Mouse (Mus musculus) ovary, postnatal 10 days (tissue): ENCODE measurements around the gene Mettl15.
"Not testable (repeated sequence)": the region's sequence is repeated elsewhere in the genome, so short reads cannot be mapped to it uniquely, and the experiment has no call there.

Experiments
- DNase-seq: peaks from one replicate; pipeline ENCODE4 v3.0.0; 2022; ENCODE audit warnings: low spot score

Gene Mettl15

DNA sequence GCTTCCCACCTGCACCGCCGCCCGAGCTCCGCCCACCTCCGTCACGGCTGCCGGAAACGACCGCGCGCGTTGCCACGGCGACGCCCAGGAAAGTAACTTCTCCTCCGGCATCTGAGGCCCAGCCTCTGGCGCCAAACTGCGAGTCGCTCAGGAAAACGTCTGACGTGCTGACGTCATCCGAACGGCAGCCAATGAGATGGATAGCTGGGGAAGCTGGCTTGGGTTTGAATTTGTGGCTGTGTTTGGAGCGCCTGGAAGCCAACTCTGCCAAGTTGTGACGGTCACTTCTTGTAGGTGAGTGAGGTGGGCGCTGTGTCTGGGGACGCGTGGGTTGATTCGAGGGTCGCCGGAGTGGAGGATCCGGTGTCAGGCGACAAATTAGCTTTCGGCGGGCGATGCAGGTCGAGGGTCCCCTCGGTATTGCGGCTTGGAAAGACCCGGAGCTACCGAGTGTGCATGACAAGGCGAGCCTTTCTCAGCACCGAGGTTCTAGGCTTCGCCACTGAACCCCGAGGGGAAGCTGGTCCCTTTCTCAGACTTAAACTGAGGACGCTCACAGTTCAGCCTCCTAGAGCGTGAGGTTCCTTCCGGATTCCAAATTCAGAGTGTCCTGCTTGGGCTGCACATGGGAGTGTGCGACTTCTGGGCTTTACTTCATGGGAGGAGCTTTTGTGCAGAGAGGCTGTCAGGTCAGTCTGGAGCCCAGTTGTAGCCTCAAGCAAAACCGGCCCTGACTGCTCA lies at the start of gene Mettl15, which contains the start of gene Kif18a:
TSS of gene Mettl15 (minus strand) at position 149 of the 741 bp plus-strand sequence.
TSS of gene Kif18a (plus strand) at position 139 of the 741 bp plus-strand sequence.
- DNase-seq: peak; percentile 85

GRCm38 (mm10) chr2:109311369-109311768 lies 30.8 kb upstream of the Mettl15 start:
- no peak for DNase-seq

GRCm38 (mm10) chr2:109303638-109304037 lies 23.1 kb upstream of the Mettl15 start:
- DNase-seq: no peak

DNA sequence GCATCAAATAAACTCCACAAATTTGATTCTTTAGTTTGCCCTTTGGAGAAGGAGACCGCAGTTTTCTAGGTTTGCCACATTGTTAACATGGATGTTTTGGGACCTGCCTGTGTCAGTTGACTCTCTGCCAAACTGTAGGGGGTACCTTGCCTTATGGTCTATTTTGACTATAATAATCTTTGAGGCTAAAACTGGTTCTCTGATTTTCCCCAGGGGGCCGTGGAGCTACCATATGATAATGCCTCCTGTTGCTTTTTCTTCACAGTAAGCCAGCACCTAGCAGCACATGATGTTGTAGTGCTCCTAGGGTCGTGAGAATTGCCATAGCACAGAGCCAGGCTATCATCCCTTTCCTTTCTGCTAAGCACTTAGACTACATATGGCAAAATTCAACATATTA lies 21.7 kb upstream of the Mettl15 start:
- DNase-seq: no peak

- no peak for DNase-seq
Measured at GRCm38 (mm10) chr2:109298160-109298559, 17.6 kb upstream of the Mettl15 start.

DNA sequence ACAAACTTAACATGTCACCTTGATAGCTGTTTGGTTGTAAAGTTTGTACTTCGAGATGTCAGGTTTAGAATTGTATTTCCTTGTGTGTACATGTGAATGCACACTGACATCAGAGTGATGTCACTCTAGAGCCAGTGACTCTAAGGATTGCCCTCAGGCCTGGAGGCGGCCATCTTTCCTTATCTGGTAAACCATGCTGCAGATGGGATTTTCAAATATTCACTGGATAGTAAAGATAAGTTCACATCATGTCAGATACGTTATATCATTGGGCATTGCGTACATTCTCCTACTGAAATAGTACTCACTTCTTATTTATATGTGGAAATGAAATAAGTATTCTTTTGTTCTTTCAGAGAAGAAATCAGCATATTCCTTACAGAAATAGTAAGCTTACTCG lies 15.7 kb upstream of the Mettl15 start:
- DNase-seq: no peak

- no peak for DNase-seq
Measured at GRCm38 (mm10) chr2:109289327-109289726, 8.8 kb upstream of the Mettl15 start.

- DNase-seq: no peak
Measured at GRCm38 (mm10) chr2:109284121-109284520, 3.6 kb upstream of the Mettl15 start.

GRCm38 (mm10) chr2:109281341-109281690 lies 768 bp upstream of the Mettl15 start:
- DNase-seq: no peak

- DNase-seq: no peak
Measured at GRCm38 (mm10) chr2:109280272-109280599, 312 bp downstream of the Mettl15 start.

DNA sequence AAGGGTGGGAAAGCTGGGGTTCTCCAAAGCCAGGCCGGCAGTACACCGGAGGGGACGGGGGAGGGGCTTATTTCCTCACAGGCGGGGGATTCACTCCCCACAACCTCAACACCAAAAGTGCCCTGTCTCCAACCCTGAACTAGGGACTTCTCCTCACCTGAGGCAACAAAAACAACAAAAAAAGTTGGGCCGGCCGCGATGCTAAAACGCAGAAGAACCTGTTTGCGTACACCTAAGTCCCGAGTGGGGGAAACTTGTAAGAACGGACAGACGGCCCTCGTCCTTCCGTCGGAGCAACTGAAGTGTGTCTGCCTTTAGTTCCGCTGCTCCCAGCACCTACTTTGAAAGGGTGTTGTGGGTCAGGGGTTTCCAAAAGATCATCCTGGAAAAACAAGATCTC lies 2.5 kb downstream of the Mettl15 start:
- peak; percentile 31 for DNase-seq

GRCm38 (mm10) chr2:109277593-109277992 lies 3.0 kb downstream of the Mettl15 start:
- no peak for DNase-seq

DNA sequence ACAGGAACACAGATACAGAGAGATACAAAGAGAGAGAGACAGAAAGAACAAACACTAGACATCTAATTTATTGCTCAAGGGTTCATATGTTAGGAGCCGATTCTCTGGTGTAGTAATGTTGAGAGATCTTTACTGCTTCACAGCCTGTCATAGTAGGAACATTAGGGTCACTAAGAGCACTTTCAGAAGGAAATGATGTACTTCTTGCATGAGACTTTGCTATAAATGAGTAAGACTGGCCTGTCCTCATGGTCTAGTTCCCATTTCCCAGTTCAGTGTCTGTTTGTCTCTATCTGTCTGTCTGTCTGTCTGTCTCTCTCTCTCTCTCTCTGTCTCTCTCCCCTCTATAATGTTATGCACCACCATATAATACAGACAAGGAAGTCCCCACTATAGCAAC lies 7.5 kb downstream of the Mettl15 start:
- no peak for DNase-seq

DNA sequence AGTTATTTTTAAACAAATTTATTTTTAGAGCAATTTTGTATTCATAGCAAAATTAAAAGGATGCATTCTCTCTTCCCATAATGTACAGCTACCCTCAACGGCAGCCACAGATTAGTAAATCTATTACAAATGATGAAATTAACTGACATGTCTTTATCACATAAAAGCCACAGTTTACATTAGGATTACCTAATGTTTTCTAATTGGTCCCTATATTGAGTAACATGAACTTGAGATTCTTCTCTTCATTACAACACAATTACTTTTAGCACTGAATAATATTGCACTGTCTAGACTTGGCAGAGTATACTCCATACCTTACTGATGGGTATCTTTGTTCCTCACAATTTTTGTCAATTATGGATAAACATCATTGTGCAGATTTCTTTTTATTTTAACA lies 17.8 kb downstream of the Mettl15 start:
- DNase-seq: no peak

- DNase-seq: no peak
Measured at GRCm38 (mm10) chr2:109241947-109242346, 38.6 kb downstream of the Mettl15 start.

DNA sequence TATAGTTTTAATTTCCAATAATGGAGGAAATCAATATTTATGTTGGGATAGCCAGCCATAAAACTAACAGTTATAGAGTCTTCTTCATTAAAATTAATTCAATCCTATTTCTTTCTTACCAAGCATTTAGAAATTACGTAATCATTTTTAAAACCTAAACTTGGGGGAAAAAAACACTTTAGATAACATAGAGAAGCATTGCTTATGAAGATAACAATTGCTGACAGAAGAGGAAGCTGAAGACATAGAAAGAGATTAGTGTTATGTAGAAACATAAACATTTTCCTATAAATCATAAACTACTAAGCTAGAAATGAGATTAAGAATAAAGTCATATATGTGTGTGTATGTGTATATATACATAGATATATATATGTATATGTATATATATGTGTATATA lies 44.8 kb downstream of the Mettl15 start:
- DNase-seq: no peak

- no peak for DNase-seq
Measured at GRCm38 (mm10) chr2:109233876-109234275, 46.7 kb downstream of the Mettl15 start.

- no peak for DNase-seq
Measured at GRCm38 (mm10) chr2:109230443-109230842, 50.1 kb downstream of the Mettl15 start.

DNA sequence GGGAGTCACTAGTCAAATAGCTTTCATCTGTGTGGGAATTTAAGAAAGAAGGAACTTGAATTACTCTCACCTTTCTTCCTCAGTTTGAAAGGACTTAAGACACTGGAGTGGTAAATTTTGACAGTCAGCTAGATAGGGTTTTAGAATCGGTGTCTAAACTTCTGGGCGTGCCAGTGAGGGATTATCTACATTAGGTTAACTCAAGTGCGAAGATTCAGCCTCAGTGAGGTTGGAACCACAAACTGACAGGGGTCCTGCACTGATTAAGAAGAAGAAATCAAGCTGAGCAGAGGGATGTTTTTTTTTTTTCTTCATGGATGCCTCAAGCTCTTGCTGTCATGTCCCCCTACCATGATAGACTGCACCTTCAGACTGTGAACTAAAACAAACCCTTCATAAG lies 53.4 kb downstream of the Mettl15 start:
- no peak for DNase-seq

DNA sequence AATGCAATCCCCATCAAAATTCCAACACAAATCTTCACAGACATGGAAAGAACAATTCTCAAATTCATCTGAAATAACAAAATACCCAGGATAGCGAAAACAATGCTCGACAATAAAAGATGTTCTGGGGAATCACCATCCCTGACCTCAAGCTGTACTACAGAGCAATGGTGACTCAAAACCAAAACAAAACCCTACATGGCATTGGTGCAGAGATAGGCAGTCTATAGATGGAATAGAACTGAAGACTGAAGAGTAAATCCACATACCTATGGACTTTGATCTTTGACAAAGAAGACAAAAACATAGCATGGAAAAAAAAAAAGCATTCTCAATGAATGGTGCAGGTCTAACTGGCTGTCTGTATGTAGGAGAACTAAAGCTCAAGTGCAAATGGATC lies 59.1 kb downstream of the Mettl15 start:
- no peak for DNase-seq

DNA sequence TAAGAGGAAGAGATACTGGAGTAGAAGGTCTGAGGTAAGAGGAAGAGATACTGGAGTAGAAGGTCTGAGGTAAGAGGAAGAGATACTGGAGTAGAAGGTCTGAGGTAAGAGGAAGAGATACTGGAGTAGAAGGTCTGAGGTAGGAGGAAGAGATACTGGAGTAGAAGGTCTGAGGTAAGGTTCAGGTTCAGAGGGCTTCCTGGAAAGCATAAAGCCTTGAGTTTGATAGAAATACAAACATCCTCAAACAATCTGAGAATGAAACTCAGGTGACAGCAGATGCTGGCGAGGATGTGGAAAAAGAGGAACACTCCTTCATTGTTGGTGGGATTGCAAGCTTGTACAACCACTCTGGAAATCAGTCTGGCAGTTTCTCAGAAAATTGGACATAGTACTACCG lies 63.9 kb downstream of the Mettl15 start:
- not testable (repeated sequence) for DNase-seq

- DNase-seq: not testable (repeated sequence)
Measured at GRCm38 (mm10) chr2:109210641-109211040, 69.9 kb downstream of the Mettl15 start.

DNA sequence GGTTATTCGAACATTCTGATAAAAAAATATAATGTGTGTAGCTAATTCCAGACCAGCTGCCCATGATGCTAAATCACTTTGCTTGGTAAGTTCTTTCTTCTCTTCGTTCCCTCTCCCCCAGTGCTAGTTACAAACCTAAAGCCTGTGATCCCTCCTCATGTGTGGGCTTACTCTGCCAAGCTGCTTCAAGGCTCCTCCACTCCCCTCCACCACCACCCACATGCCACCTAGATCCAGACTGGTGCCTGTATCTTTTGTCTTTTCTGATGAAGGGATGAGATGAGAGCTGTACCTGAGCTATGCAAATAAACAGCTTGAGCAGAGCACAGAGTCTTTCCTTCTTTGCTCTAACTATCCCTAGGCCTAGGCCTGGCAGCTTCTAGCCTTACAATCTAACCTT lies 72.5 kb downstream of the Mettl15 start:
- no peak for DNase-seq

DNA sequence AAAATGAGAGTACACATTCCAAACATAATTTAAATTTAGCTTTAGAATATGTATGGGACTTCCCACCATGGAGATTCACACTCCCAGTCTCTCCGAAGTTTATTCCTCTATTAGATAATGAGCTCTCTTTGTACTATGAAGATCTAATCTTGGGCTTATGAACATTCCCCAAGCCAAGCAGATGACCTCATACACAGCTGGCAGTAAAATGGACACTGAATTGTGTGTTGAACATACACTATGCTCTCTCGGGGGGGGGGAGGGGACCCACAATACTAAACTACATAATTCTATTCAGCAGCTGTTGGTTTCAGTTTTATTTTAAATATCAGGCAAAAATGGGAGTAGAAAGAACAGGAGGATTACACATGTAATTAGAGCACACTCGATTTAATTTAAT lies 97.6 kb downstream of the Mettl15 start:
- DNase-seq: no peak
